Mouse (Mus musculus) kidney, postnatal 36 days (tissue): ENCODE measurements around the gene Tigit.

ENCODE experiments used
- DNase-seq, 2 experiments: peaks; one replicate each; pipeline ENCODE4 v3.0.0; 2021 to 2022; ENCODE audit warnings: mixed read lengths in 2 of 2

Gene Tigit

DNA sequence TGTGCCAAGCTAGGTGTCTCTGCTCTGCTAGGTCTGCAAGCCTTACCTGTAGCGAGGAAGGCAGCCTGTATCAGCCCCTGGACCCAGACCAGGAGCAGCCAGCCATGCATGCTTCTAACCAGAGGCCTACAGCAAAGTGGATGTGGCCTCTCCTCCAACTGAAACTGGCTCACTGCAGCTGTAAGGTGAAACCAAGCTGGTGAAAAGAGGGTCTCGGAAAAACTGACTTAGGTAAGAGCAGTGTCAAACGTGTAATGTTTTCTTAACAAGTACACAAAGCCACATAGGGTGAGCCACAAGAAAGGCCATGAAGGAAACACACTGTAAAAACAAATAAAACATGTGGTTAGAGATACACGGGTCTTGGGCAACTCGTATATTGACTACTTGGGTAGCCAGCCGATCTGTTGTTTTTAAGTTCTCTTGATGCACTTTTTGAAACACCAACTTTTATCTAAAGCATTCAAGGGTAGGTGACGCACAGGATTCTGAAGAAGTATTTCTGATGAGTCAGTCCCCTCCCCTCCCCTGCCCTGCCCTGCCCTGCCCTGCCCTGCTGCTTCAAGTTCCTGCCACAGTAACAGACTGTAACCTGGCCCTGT is at the start of gene Tigit:
TSS of gene Tigit (minus strand) at position 169 of the 602 bp plus-strand sequence.
- DNase-seq: no peak

DNA sequence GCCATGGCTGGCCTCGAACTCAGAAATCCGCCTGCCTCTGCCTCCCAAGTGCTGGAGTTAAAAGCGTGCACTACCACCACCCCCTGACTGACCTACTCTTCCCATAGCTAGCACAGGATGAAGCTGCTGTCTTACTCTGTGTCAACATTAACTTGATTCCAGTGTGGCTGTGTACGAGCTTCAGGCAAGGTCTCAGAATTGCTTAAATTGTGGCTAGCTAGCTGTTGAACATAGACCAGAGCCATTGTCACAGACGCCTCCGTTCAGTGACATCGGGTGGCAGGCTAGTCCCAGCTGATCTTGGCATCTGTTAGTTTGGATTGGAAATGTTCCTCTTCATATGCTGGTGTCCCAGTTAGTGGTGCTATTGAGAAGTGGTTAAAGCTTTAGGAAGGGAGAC is 47.4 kb upstream of the Tigit start:
- no peak for DNase-seq

DNA sequence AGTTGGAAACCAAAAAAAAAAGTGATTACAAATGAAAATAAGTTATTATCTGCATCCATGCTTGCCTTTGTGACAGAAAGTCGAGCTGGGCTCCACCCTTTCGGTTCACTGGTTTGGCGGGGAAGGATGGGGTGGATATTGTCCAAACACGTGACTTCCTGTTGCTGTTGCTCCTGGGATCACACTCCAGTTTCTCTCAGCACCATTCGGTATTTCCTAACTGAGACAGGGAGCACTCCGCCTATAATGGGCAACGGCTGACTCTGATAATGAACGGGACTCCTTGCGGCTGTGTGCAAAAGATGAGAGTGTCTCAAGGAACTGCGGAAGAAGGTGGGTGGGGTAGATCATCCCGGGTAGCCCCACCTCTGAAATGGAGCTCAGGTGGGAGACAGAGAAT is 46.7 kb upstream of the Tigit start:
- peak in 1 of 2 experiments; percentile 6 for DNase-seq

DNA sequence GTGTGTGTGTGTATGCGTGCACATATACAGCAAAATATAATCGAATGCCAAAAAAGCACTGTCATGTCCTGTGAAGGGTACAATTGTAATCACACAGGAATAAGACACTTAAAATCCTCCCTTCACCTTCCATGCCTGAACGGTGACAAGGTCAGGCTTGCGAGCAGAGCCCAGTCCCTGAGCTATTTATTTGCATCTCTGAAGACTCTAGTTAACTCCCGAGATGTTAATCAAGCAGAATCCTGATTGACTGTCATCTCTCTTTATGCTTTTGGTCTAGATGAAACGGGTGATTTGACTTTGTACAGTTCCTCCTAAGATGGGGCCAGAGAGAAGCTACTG is 46.2 kb upstream of the Tigit start:
- DNase-seq: no peak

DNA sequence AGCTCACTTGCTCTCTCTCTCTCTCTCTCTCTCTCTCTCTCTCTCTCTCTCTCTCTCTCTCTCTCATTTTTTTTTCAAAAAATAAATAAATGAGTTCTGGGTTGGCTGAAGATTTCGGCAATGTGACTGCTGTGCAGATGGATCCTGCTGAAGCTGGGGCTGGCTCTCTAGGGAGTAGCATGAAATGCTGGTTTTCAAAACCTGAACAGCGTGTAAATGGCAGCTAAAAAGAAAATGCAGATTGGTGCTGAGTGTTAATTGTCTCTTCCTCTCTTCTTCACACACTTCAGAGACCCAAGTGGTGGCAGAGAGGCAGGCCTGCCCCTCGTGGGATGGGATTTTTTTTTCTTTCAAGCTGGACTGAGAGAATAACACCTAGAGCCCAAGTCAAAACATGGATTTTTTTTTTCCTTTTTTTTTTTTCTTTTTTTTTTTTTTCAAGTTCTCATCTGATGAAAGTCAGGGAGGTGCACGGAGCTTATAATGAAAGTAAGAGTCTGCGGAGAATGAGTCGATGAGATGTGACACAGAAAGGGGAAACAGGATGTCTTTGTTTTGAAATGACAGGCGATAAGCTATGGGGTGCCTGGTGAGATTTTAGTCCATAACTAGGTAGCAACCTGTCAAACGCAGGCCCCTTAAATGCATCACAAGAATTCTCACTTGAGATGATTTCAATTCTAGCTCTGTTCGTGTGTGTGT is 45.6 kb upstream of the Tigit start:
- DNase-seq: no peak

DNA sequence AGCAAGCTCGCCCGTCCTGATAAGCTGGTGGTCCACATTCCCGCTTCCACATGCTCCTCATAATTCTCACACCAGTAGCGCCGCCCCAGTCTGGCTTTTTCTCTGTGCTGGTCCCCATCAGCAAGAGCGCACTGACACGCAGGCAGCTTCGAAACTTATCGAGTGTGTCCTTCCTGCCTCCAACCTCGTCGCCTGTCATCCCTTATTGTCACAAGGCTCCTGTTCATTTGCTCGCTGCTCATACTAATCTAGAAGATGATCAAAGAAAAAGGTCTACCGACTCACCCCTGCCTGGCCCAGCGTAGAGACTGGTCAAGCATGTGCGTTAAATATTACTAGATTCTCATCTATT is 45.1 kb upstream of the Tigit start:
- no peak for DNase-seq

DNA sequence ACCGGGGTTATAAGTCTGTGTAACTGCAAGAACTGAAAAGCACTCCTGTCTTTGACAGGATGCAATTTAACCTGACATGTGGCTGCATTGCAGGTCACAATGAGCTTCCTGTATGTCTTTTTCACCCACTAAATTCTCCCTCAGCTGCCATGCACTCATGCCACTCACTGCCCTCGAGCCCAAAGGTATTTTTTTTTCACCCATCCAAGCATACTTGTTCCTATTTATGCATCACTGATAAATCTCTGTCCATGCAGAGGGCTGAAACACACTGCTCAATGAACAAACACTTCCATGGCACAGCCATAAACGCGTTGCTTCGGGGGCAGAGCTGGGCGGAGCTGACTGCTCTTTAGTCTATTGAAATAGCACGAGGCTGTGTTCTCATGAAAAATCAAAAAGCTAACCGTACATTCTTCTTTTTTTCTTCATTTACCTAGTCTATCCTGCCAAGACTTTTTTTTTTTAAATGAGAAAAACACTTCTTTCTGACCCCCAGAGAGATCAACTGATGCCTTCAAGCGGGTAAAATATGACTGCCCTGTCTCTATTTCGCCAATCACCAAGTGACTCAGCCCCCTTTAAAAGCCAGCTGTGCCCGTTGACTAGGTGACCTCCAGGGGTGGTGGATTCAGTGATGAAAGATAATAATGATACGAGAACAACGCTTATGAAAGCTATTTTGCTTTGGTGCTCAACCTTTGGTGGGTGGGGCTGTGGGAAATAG is 44.6 kb upstream of the Tigit start:
- DNase-seq: no peak

DNA sequence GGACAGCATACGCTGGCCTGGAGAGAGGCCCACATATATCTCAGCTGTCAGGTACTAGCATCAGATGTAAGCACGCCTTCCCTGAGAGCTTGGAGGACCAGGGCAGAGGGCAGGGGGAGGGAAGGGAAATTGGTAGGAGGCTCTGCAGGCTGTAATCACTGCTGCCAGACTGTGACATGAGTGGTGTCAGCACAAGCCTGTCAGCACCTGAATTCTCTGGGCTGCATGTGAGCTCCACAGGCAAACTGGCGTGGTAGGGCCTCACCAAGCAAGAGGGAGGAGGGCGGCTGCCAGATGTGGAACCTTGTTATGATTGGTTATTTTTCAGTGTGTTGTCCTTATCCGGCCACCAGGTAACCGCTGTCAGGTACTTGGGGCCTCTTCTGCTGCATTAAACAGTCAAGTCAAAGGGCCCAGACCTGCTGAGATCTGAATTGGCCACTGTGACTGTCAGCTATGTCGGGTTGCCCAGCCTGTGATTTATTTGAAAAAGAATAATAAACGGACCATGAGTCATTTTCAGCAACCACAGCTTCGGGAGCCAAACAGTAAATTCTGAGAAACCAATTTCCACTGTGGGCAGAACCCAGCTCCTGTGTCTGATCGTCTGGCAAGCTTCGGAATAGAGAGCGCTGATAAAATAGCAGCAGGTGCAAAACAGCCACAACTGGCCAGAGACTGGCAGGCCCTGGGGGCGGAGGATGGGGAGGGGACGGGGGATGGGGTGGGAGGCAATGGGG is 38.0 kb upstream of the Tigit start:
- DNase-seq: no peak

DNA sequence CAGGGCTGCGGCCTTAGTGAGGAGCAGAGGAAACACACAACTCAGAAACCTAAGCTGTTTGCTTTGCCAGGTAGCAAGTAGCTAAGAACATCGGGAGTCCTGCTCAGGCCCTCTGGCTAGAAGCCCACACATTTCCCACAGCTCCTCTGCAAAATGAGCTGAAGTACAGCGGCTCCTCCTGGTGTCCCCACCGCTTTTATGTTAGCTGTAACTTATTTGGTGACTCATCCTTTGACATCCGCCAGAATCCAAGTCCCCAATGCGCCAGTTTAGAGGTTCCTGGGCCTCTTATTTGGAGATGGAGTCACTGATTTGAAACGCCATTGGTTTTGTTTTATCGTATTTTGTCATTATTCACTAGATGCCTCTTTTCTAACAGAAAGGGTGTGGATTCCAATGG is 36.6 kb upstream of the Tigit start:
- DNase-seq: no peak

DNA sequence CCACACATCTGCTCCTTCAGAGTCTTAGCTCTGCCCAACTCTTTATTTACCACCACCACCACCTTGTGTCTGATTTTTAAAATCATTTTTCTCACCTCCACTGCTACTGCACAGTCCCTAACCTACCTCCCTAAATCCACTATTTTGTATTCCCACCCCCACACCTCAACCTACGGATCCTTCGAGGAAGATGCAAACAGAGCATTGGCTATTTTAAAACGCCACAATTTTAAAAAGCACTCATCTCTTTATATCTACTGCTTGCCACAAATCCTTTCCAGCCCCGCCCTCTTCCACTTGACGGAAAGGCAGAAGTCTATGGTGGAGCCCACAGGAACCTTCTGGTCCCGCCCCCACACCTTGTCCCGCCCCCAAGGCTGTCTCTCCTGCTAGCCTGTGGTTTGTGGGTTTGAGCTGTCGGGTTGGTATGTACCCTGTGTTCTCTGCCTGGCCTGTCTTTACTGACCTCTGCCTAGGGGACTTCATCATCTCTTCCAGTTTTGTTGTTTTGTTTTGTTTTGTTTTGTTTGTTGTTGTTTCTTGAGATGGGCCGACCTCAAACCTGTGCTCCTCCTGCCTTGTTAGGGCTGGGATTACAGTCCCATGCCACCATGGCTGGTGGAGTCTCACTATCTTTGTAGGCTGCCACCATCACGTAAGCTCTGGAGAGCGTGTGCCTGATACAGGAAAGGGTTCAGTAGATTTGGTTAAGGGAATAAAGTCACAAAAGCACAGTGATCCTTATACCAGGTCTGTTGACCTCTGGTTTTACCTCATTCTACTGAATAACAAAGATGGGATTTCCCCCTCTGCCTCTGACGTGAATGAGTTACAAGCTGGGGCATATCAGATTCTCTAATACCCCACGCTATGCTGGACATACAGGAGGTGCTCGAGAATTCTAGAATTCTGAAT is 35.0 kb upstream of the Tigit start:
- no peak for DNase-seq

DNA sequence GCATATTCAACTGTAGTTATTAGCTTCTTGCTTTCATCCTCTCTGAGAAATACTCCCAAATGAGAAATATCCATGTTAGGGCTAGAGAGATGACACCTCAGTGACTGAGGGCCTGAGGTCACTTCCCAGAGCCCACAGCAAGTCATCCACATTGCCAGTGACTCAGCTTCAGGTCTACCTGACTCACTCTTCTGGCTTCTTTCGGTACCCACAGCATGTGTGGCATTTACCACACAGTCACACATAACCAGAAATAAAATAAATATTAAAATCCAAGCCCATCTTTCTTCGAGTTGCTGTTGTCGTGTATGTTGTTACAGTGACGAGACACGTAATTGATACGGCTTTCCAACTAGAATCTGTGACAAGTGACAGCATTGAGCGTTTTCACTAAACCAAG is 33.8 kb upstream of the Tigit start:
- no peak for DNase-seq

DNA sequence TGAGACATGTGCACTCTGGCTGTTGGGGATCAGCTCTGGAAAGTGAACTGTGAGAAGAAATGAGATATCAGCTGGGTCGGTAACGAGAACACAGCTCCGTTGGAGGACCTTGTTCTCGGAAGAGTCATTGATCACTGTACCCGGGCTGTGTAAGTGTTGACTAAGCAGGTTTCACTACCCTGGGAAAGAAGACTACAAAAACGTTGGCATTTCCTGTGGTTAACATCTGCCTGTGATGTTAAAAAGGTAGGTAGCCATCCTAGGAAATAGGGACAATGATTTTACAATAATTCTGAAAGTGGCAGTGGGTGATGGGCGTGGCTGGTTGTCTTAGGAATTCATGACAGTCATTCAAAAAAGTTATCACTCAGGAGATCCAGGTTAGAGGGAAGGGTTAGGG is 31.9 kb upstream of the Tigit start:
- DNase-seq: no peak

DNA sequence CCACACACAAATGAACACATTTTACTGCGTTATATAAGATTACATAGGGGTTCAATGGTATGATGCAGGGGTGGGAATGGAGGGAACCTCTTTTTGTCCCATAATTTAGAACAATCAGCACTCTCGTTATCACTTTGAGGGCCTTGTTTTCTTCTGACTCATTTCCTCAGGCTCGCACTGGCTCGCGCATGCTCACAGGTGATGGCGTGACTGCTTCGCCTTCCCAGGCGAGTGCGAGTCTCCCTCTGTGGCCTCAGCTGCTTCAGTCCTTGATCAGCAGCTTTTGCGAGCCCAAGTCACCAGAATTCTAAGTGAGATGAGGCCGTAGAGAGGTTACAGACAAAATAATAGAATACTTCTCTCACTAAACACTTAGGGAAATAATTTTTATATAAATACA is 30.2 kb upstream of the Tigit start:
- no peak for DNase-seq

DNA sequence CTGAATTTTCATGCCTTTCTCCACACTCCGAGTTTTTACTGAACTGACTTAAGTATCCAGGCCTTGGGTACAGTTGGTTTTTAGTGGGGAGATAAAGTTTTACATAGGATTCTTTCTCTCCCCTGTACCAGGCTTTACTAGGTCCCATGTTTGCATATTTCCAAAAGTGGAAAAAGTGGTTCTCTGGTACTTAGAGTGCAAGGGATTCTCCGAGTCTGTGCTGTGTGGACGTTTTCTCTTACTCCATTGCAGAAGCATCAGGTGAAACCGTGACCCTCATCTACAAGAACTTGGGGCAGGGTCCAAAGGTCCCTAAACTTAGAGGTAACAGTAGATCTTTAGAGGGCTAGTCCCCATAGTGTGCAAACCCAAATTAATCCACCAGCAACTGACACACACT is 28.7 kb upstream of the Tigit start:
- no peak for DNase-seq

DNA sequence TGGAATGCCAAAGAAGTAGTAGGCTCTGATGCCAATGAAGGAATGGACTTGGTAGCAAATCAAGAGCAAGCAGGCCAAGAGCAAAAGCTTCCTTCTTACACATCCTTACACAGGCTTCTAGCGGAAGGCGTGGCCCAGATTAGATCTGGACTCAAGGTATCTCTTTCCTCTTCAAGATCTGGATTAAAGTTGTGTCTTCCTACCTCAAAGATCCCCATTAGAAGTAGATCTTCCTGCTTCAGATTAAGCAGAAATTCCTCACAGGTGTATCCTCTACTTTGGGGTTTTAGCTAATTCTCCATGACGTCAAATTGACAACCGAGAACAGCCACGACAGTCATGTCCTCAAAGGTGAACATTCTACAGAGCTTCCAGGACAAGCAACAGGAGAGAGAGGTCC is 27.8 kb upstream of the Tigit start:
- no peak for DNase-seq

DNA sequence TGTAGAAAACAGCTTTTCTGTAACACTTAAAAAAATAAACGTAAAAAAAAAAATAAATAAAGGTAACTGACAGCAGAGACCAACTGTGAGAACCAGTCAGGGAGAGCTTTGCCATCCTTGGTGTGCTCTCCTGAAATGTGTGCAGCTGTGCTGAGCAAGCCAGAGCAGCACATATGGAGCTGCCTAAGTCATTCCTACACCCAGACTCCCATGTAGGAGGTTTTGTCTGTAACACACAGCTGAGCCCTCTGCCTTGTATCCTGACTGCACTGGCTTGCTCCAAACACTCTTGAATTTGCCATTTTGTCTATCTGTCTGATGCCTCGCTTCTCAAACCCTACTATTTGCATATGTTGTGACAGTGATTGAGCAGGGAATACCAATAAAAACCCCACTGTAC is 27.0 kb upstream of the Tigit start:
- no peak for DNase-seq

DNA sequence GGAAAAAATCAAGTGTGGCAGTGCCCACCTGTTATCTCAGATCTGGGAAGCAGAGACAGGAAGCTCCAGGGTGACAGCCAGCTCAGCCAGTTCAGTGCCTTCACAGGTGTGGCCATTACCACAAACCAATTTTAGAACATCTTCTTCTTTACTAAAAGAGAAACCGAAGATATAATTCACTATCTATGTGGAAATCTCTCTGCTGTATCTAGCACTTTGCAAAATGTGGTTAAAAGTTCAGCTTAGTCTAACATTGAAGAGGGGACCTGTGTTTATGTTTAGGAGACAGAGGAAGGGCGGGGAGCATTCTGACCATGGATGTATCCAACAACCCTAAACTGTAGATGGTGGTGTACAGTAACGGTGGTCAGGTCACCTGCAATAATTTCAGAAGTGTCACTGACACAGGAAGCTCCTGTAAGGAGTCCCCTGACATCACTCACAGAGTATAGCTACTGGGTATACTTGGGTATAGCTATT is 26.3 kb upstream of the Tigit start:
- DNase-seq: no peak

DNA sequence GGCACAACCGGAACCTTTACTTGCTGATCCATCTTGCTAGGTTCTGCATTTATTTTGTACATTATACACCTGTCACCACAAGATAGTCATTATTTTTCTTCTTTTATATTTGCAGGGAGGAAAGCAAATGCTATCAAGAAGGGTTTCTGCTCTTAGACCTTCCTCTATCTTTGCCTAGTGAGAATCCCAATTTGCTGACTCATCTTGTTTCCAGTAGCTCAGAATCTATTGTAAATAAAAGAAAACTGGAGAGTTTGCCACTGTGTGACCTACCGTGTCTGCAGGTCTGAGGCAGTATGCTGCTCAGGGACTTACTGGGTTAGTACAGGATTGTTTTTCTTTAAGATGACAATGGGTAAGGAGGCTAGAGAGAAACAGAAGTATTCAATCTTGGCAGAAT is 24.0 kb upstream of the Tigit start:
- no peak for DNase-seq

DNA sequence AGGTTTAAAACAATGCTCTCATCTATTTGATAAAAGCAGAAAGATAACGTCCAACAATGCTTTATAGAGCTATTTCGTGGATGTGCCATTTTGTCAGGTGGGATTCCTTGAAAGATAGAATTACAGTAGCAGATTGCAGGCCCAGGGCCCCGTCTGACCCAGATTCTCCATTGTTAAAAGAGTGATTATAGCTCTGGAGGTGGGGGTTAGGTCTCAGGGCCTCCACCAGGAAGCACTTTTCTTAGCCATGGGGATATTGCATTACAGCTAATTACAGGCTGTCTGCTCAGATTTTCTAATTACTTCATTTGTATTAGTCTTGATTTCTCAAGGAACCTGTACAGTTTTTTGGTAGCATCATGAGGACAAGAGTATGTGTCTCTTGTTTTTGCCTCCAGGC is 10.5 kb upstream of the Tigit start:
- no peak for DNase-seq

DNA sequence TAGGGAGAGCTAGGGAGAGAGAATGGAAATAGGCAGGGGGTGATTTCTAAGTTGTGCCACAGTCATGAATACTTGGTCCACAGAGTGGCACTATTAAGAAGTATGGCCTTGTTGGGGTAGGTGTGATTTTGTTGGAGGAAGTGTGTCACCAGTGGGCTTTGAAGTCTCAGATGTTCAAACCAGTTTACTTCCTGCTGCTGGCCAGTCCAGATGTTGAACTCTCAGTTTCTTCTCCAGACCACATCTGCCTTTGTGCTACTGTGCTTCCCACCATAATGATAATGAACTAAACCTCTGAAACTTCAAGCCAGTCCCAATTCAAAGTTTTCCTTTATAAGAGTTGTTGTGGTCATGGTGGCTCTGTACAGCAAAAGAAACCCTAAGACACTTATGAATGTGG is 8.8 kb upstream of the Tigit start:
- no peak for DNase-seq

DNA sequence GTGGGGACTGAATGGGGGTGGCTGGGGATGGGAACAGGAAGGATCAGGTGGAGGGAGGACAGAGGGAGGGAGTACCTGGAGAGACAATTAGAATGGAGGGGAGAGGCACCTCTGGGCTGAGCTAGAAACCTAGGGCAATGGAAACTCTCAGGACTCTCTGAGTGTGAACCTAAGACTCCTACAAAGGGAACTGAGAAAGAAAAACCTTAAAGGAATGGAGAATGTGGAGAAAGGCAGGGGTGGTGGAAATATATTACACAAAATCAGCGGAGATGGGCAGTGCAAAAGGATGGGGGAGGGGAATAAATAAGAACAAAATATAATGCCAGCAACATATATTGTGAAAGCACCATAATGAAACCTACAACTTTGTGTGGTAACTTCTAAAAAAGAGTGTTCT is 8.0 kb upstream of the Tigit start:
- DNase-seq: no peak

DNA sequence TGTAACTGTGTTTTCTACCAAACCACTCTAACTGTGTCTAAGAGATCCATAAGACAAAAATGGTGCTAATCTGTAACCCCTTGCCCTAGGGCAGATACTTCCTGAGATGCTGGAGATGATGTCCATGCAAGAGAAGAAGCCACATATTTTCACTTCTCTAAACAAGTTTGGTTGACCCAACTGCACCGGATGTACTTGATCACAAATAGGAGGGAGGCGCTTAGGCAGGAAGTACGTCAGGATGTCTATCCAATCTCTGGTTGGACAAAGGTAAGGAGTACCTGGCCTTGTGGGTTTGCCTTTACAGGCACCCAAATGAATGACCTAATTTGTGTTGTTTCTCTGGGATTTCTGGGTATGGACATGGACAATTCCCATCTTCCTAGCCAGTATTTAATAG is 4.3 kb upstream of the Tigit start:
- DNase-seq: no peak

DNA sequence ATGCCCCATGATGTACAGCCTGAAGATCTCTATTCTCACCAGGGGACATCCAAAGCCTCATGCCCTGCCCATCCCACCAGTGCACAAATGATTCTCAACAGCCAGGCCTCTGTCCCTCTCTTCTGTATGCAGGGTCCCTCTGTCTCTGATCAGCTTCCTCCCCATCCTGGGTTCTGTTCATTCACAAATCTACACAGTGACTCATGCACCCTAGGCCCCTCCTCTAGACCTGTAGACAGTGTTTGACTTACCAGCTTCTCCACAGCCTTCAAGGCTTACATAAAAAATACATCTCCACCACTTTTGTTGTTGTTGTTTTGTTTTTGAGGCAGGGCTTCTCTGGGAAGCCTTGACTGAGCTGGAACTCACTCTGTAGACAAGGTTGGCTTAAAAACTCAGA is 915 bp upstream of the Tigit start:
- no peak for DNase-seq
